Mouse (Mus musculus): Measurements from ENCODE around the gene Thsd4. TPM values are rescaled to one million over a fixed set of nuclear protein-coding genes. Genes with fewer than 3 reads are reported as not detected.

Gene Thsd4
- polyA plus RNA-seq, 1 experiment from 2014 or later, result 3.3 TPM

- no peak overlapping the region for H3K27ac ChIP-seq
- whole genome bisulfite sequencing (ENCODE audit: insufficient replicate concordance), result 36% methylated on average over 11 of the region's 11 CpGs
- H3K4me1 ChIP-seq, result peaks cover 23% of the 10 kb centered on the region
- no peaks in the 10 kb centered on the region for H3K27me3 ChIP-seq (replicated peaks)
- no peak for ATAC-seq
- no peaks in the 10 kb centered on the region for H3K9me3 ChIP-seq (replicated peaks)
- H3K9ac ChIP-seq, result no peak overlapping the region
- H3K4me2 ChIP-seq, result no peak overlapping the region
- H3K4me3 ChIP-seq, result no peak overlapping the region
- H3K36me3 ChIP-seq, result no peaks in the 10 kb centered on the region
Observed at GRCm38 (mm10) chr9:60513329-60513788, 8.5 kb downstream of the Thsd4 start.

GRCm38 (mm10) chr9:60510876-60511275 is 11.0 kb downstream of the Thsd4 start:
- H3K36me3 ChIP-seq, result no peaks in the 10 kb centered on the region
- peaks cover 5% of the 10 kb centered on the region; the same call in 1 of the 2 replicates for H3K4me1 ChIP-seq
- no peak overlapping the region for H3K4me2 ChIP-seq
- 65% methylated on average over 6 of the region's 6 CpGs for WGBS (ENCODE audit: insufficient replicate concordance)
- no peak overlapping the region for H3K4me3 ChIP-seq
- ATAC-seq, result no peak
- no peaks in the 10 kb centered on the region for H3K9me3 ChIP-seq (replicated peaks)
- H3K27ac ChIP-seq, result no peak overlapping the region
- no peaks in the 10 kb centered on the region for H3K27me3 ChIP-seq (replicated peaks)
- H3K9ac ChIP-seq, result no peak overlapping the region

GRCm38 (mm10) chr9:60506136-60506535 is 15.7 kb downstream of the Thsd4 start:
- Histone ChIP-seq H3K9ac (no peak overlapping the region), H3K4me2 (no peak overlapping the region), H3K36me3 (no peaks in the 10 kb centered on the region), H3K4me1 (peaks cover 3% of the 10 kb centered on the region; the same call in 1 of the 2 replicates), H3K27me3 (replicated peaks) (no peaks in the 10 kb centered on the region), H3K9me3 (replicated peaks) (no peaks in the 10 kb centered on the region), H3K27ac (no peak overlapping the region), H3K4me3 (no peak overlapping the region)
- 68% methylated on average over 5 of the region's 5 CpGs for WGBS (ENCODE audit: insufficient replicate concordance)
- ATAC-seq, result no peak

- no peak overlapping the region for H3K4me3 ChIP-seq
- 42% methylated on average over 14 of the region's 14 CpGs for WGBS (ENCODE audit: insufficient replicate concordance)
- no peak overlapping the region for H3K4me2 ChIP-seq
- no peak overlapping the region for H3K9ac ChIP-seq
- no peaks in the 10 kb centered on the region for H3K27me3 ChIP-seq (replicated peaks)
- no peaks in the 10 kb centered on the region for H3K36me3 ChIP-seq
- H3K4me1 ChIP-seq, result peaks cover 3% of the 10 kb centered on the region; the same call in 1 of the 2 replicates
- H3K27ac ChIP-seq, result no peak overlapping the region
- ATAC-seq, result no peak
- no peaks in the 10 kb centered on the region for H3K9me3 ChIP-seq (replicated peaks)
Observed at GRCm38 (mm10) chr9:60504378-60505285, 17.2 kb downstream of the Thsd4 start.

GRCm38 (mm10) chr9:60502220-60502619 is 19.6 kb downstream of the Thsd4 start:
- no peak overlapping the region for H3K4me2 ChIP-seq
- no peaks in the 10 kb centered on the region for H3K27me3 ChIP-seq (replicated peaks)
- H3K4me3 ChIP-seq, result no peak overlapping the region
- no peaks in the 10 kb centered on the region for H3K36me3 ChIP-seq
- H3K9ac ChIP-seq, result no peak overlapping the region
- ATAC-seq, result no peak
- peaks cover 3% of the 10 kb centered on the region; the same call in 1 of the 2 replicates for H3K4me1 ChIP-seq
- H3K27ac ChIP-seq, result no peak overlapping the region
- WGBS (ENCODE audit: insufficient replicate concordance), result 60% methylated on average over 6 of the region's 6 CpGs
- no peaks in the 10 kb centered on the region for H3K9me3 ChIP-seq (replicated peaks)

GRCm38 (mm10) chr9:60501504-60502179 is 20.2 kb downstream of the Thsd4 start:
- 61% methylated on average over 5 of the region's 5 CpGs for WGBS (ENCODE audit: insufficient replicate concordance)
- Histone ChIP-seq H3K4me3 (no peak overlapping the region), H3K36me3 (no peaks in the 10 kb centered on the region), H3K9me3 (replicated peaks) (no peaks in the 10 kb centered on the region), H3K4me2 (no peak overlapping the region), H3K9ac (no peak overlapping the region), H3K4me1 (peaks cover 3% of the 10 kb centered on the region; the same call in 1 of the 2 replicates), H3K27me3 (replicated peaks) (no peaks in the 10 kb centered on the region), H3K27ac (no peak overlapping the region)
- ATAC-seq, result no peak

DNA sequence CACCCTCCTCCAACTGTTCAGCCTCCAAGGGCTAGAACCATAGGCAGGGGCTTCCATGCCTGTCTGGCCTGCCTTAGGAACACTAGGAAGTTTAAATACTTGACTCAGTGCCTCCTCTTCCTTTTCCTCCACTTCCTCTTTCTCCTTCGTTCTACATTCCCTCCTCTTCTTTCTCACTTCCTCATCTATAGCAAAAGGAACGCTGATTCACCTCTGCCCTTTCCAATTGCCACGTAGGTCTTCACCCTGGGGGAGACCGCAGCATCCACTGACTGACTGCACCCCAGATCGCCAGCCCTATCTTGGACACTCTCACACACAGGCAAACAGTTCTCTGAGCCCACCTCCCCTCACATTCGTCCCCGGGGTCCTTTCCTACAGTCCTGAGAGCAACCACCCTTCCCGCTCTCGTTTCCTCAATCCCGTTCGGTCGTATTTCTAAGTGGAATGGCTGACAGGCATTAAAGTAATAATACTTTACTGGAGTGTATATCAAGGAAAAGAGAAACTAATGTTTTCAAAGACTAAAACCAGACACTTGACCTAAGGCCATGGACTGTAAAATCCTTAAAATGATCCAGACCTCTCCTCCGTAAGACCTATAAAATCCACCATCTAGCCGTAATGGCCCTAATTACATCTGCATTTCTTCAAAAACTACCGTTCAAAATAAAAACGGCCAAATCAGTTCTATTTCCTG is 29.4 kb downstream of the Thsd4 start:
- Histone ChIP-seq H3K9me3 (replicated peaks) (no peaks in the 10 kb centered on the region), H3K27ac (no peak overlapping the region)
- WGBS (ENCODE audit: insufficient replicate concordance), result 65% methylated on average over 16 of the region's 16 CpGs

DNA sequence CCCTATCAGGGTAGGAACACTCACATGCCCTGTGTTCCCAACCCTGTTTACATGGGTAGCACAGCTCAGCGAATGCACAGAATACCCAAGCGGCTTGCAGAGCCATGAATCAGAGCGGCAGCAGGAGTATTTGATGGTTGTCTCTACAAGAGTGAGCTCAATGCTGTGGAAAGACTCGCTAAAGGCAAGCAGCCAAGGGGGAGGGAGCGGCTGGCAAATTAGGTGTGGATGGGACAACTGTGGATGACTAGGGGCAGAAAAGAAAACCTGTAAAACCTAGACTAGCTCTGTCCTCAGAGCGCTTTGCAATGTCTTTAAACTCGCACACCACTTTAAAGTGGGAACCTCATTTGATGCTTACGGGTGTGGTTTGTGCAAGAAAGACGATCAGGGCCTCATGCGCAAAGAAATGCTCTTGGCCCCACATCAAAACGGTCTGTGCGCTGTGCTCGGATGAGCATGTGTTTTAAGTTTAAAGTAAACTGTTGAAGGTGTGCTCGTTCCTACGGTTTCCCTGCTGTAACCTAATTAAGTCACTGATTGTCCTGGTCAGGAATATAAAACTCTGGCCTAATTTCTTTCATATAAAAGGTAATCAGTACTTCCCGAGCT is 30.3 kb downstream of the Thsd4 start:
- 82% methylated on average over 16 of the region's 16 CpGs for WGBS (ENCODE audit: insufficient replicate concordance)
- no peak overlapping the region for H3K4me2 ChIP-seq
- H3K27me3 ChIP-seq (replicated peaks), result no peaks in the 10 kb centered on the region
- no peak overlapping the region for H3K4me3 ChIP-seq
- no peak overlapping the region for H3K27ac ChIP-seq
- no peak for ATAC-seq
- H3K36me3 ChIP-seq, result no peaks in the 10 kb centered on the region
- no peaks in the 10 kb centered on the region for H3K4me1 ChIP-seq
- no peak overlapping the region for H3K9ac ChIP-seq
- no peaks in the 10 kb centered on the region for H3K9me3 ChIP-seq (replicated peaks)

More for the DNA sequence above, 29.4 kb downstream of the Thsd4 start:
- Histone ChIP-seq H3K4me1 (no peaks in the 10 kb centered on the region), H3K36me3 (no peaks in the 10 kb centered on the region), H3K9ac (no peak overlapping the region), H3K4me3 (no peak overlapping the region), H3K27me3 (replicated peaks) (no peaks in the 10 kb centered on the region), H3K4me2 (no peak overlapping the region)
- no peak for ATAC-seq

DNA sequence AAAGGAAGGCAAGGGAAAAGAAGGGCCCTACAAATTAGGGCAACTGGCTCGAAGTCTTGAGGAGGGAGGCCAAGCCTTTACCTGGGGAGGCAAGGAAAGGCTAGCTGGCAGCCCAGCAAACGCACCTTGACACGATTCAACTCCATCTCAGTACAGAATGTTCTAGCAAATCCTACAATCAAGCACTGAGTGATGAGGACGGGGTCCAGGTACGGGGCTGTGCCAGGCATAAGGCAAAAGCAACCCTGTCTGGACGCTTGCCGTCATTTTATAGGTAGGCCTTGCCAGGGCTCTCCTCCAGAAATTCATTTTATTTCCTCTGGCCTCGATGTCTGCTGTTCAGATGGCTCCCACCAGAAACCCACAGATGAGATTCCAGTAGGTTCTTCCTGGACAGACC is 30.8 kb downstream of the Thsd4 start:
- H3K27me3 ChIP-seq (replicated peaks), result no peaks in the 10 kb centered on the region
- 66% methylated on average over 8 of the region's 8 CpGs for WGBS (ENCODE audit: insufficient replicate concordance)

DNA sequence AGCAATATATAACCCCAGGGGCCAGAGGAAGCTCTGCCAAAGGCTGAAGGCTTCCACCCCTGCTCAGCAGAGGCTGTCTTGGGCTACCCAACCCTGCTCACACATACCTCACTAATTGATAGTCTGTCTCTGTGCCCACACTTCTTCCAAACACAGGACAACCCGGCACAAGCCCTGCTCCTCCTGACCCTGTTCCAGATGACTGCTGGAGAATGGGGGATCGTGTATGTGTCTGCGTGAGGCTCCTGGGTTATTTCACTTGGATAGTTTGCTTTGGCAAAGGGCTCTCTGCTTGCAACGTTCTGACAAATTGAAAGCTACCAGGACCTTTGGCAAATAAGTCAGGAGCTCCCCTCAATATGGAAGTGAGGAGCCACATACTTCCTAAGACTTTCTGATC is 33.0 kb downstream of the Thsd4 start:
- Histone ChIP-seq H3K27ac (no peak overlapping the region), H3K4me2 (no peak overlapping the region), H3K4me1 (no peaks in the 10 kb centered on the region), H3K9me3 (replicated peaks) (no peaks in the 10 kb centered on the region), H3K27me3 (replicated peaks) (no peaks in the 10 kb centered on the region), H3K4me3 (no peak overlapping the region), H3K9ac (no peak overlapping the region), H3K36me3 (no peaks in the 10 kb centered on the region)
- ATAC-seq, result no peak
- 65% methylated on average over 4 of the region's 4 CpGs for WGBS (ENCODE audit: insufficient replicate concordance)

More for the DNA sequence above, 30.8 kb downstream of the Thsd4 start:
- H3K9ac ChIP-seq, result no peak overlapping the region
- H3K4me2 ChIP-seq, result no peak overlapping the region
- no peak for ATAC-seq
- H3K9me3 ChIP-seq (replicated peaks), result no peaks in the 10 kb centered on the region
- no peak overlapping the region for H3K27ac ChIP-seq
- no peaks in the 10 kb centered on the region for H3K36me3 ChIP-seq
- no peaks in the 10 kb centered on the region for H3K4me1 ChIP-seq
- H3K4me3 ChIP-seq, result no peak overlapping the region

GRCm38 (mm10) chr9:60482165-60482564 is 39.7 kb downstream of the Thsd4 start:
- Histone ChIP-seq H3K27me3 (replicated peaks) (no peaks in the 10 kb centered on the region), H3K4me3 (no peak overlapping the region), H3K4me2 (no peak overlapping the region), H3K9me3 (replicated peaks) (no peaks in the 10 kb centered on the region), H3K36me3 (no peaks in the 10 kb centered on the region), H3K4me1 (peaks cover 7% of the 10 kb centered on the region; the same call in 1 of the 2 replicates), H3K27ac (no peak overlapping the region), H3K9ac (no peak overlapping the region)
- ATAC-seq, result no peak
- 25% methylated on average over 4 of the region's 4 CpGs for WGBS (ENCODE audit: insufficient replicate concordance)
